Mouse (Mus musculus) neural tube, embryonic 14.5 days (tissue): ENCODE results near the gene St3gal3. TPM values are rescaled to one million over a fixed set of nuclear protein-coding genes. Genes with fewer than 3 reads are reported as not detected.
A peak's percentile ranks its signal among the peaks of the same experiment; 100 is the strongest.

ENCODE experiments used
- ATAC-seq: fragments of 200-750 bp; cut with Nextera tagmentation; 2 replicates; pipeline ENCODE4 v1.8.0; 2017; ENCODE audit warnings: low read depth, mild to moderate bottlenecking, moderate TSS enrichment, moderate library complexity
- H3K27ac ChIP-seq: fragments of 300-500 bp; sonication (generic); 2 replicates; pipeline ENCODE4 v1.5.1; 2014; ENCODE audit warnings: low read depth, mild to moderate bottlenecking, control low read depth, low read length, moderate library complexity, mixed read lengths
- H3K27me3 ChIP-seq: fragments of 300-500 bp; sonication (generic); 2 replicates; pipeline ENCODE4 v1.6.1; 2014; ENCODE audit warnings: low read length; ENCODE audit not compliant: control insufficient read depth, insufficient read depth
- H3K36me3 ChIP-seq: fragments of 300-500 bp; sonication (generic); 2 replicates; pipeline ENCODE4 v1.6.1; 2014; ENCODE audit warnings: low read length, mixed read lengths; ENCODE audit not compliant: control insufficient read depth, insufficient read depth
- H3K4me1 ChIP-seq: fragments of 300-500 bp; sonication (generic); 2 replicates; pipeline ENCODE4 v1.6.1; 2014; ENCODE audit warnings: low read length; ENCODE audit not compliant: control insufficient read depth, insufficient read depth
- H3K4me2 ChIP-seq: fragments of 300-500 bp; sonication (generic); 2 replicates; pipeline ENCODE4 v1.6.1; 2014; ENCODE audit warnings: mild to moderate bottlenecking, low read depth, low read length, control low read depth
- H3K4me3 ChIP-seq: fragments of 300-500 bp; sonication (generic); 2 replicates; pipeline ENCODE4 v1.5.1; 2014; ENCODE audit warnings: low read depth, low read length, control low read depth, mixed read lengths
- H3K9ac ChIP-seq: fragments of 300-500 bp; sonication (generic); replicated peaks from 2 replicates; pipeline ENCODE4 v1.6.1; 2014; ENCODE audit warnings: low read depth, mild to moderate bottlenecking, control low read depth, low read length, mixed read lengths
- H3K9me3 ChIP-seq: fragments of 300-500 bp; sonication (generic); 2 replicates; pipeline ENCODE4 v1.6.1; 2016; ENCODE audit warnings: low read length; ENCODE audit not compliant: control insufficient read depth
- WGBS: fragments of 180-500 bp; shearing (Covaris S2); extraction: QIAGEN DNeasy Blood & Tissue Kit; methylation state at CpG from one replicate; pipeline ENCODE4 v1.1.7; 2014; 5-methylcytosine and 5-hydroxymethylcytosine counted together
- polyA plus RNA-seq: library from polyadenylated mRNA; unstranded; fragments of >200 nt; fragmentation: Nextera tagmentation; extraction: Ambion mirVana; gene quantifications from 2 replicates; pipeline ENCODE4 v1.2.1, GENCODE M21; 2014

The St3gal3 gene
- polyA plus RNA-seq, 1 experiment from 2014 or later: 10.6 TPM

DNA sequence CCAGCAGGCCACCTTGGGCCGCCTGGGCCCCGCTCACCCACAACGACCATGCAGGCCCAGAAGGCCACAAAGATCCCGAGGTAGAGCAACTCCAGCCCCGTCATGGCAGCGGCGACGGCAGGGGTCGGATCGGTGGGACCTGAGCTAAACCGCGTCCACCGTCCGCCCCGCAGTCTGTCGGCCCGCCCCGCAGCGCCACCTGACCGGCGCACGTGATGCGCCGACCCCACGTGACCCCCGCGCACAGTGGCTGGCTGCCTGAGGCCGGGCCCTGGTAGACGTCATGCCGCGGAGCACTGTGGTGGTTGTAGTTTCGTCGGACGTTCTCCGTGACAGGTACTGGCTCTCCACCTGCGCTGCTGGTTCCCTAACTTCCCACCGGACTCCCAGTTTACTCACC is 247.6 kb downstream of the St3gal3 start, which contains the start of gene Atp6v0b:
Gene Atp6v0b (minus strand): TSS at position 201 of the 400 bp plus-strand sequence.
- Histone ChIP-seq H3K27ac (0 out of 2 replicates have a peak within 1 kb of the TSS, but pooled peaks have one; percentile 44), H3K4me2 (peak within 1 kb of the TSS; percentile 90), H3K27me3 (no peaks in the 10 kb centered on the region), H3K9me3 (no peaks in the 10 kb centered on the region), H3K4me3 (peak within 1 kb of the TSS; percentile 95), H3K9ac (peak within 1 kb of the TSS; percentile 87), H3K36me3 (peaks cover 21% of the 10 kb centered on the region), H3K4me1 (peaks cover 30% of the 10 kb centered on the region)
- ATAC-seq: peak; percentile 86
- under 1% methylated on average over 32 of the region's 37 CpGs for WGBS

DNA sequence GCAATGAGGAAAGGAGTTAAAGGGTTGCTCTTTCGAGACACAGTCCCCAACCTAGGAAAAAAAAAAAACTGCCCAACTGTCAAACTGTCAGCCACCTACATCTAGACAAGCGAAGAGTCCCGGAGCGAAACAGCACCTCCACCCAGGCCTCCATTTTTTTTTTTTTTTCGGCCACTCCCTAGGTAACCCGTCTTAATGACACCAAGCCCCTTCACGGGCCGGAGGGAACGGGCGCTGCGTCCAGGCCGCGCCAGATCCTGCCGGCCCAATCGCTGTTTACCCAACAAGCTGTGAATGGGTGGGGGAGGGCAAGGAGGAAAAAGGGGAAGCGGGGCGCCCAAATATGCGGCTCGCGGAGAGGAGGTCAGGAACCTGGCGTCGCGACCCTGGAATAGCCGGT is 248.1 kb downstream of the St3gal3 start:
- 0 out of 2 replicates have a peak overlapping the region, but pooled peaks have one; percentile 44 for H3K27ac ChIP-seq
- peak overlapping the region; percentile 87 for H3K9ac ChIP-seq
- peak overlapping the region; percentile 95 for H3K4me3 ChIP-seq
- H3K4me2 ChIP-seq: peak overlapping the region; percentile 90
- 3% methylated on average over 24 of the region's 24 CpGs for WGBS
- H3K36me3 ChIP-seq: peaks cover 21% of the 10 kb centered on the region
- no peaks in the 10 kb centered on the region for H3K9me3 ChIP-seq
- ATAC-seq: peak; percentile 1; the same call in 1 of the 2 replicates
- H3K27me3 ChIP-seq: no peaks in the 10 kb centered on the region
- peaks cover 29% of the 10 kb centered on the region for H3K4me1 ChIP-seq

DNA sequence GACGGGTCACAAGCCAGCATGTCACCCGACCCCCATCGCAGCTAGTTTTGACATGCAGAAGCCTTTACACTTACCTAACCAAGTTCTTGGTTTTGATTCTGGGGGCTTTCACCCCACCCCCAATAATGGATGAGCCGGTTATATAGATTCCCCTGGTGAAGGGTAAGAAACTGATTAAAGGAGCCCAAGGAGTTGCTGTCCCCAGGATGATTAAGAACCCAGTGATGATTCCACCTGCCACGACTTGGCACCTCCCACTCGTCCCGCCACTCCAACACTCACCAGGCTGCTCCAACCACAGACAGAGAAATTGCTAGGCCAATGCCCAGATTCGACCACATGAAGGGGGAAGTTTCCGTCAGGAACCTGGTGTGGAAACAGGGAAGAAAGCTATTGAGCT is 248.7 kb downstream of the St3gal3 start:
- ATAC-seq: no peak
- Histone ChIP-seq H3K27me3 (no peaks in the 10 kb centered on the region), H3K27ac (no peak overlapping the region), H3K9ac (no peak overlapping the region; the same call in 1 of the 2 replicates), H3K4me3 (peak overlapping the region; percentile 95), H3K4me2 (peak overlapping the region; percentile 90), H3K36me3 (peaks cover 21% of the 10 kb centered on the region), H3K4me1 (peaks cover 25% of the 10 kb centered on the region), H3K9me3 (no peaks in the 10 kb centered on the region)
- 83% methylated on average over 9 of the region's 9 CpGs for WGBS

DNA sequence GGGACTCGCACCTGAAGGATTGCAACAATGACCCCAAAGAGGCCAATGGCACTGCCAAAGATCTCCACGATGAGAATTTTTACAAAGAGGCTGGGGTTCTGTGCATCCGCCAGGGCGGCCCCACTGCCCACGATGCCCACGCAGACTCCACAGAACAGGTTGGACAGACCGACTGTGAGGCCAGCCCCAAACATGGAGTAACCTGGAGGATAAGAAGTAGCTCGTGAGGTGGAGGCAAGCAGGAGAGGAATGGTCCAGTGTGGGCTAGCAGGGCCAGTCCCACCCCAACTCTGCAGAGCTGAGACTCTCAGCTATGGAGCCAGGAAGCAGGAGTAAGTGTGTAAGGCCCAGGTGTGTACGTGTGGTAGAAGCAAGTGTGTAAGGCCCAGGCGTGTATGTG is 249.6 kb downstream of the St3gal3 start:
- H3K4me1 ChIP-seq: peaks cover 30% of the 10 kb centered on the region
- H3K9ac ChIP-seq: no peak overlapping the region
- no peak overlapping the region for H3K4me3 ChIP-seq
- H3K36me3 ChIP-seq: peaks cover 21% of the 10 kb centered on the region
- H3K27me3 ChIP-seq: no peaks in the 10 kb centered on the region
- H3K4me2 ChIP-seq: no peak overlapping the region
- H3K27ac ChIP-seq: no peak overlapping the region
- WGBS: 98% methylated on average over 10 of the region's 10 CpGs
- ATAC-seq: no peak
- no peaks in the 10 kb centered on the region for H3K9me3 ChIP-seq

DNA sequence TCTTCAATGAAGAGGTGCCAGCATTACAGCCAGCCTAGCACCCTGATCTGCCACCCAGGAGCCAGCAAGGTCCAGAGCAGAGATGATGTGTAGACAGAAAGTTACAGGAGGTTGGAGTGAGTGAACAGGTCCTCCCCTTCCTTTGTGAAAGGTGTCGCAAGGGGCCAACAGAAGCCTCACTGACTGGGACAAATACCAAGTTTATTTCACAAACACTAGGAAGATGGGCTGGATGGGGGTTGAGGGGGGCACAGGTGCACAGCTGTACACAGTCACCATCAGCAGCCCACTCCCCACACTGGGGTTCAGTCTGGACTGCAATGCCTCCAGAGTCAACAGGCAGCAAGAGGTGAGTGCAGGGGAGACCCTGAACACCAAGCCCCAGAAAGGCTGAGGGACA is 250.6 kb downstream of the St3gal3 start:
- 94% methylated on average over 1 of the region's 1 CpGs for WGBS

DNA sequence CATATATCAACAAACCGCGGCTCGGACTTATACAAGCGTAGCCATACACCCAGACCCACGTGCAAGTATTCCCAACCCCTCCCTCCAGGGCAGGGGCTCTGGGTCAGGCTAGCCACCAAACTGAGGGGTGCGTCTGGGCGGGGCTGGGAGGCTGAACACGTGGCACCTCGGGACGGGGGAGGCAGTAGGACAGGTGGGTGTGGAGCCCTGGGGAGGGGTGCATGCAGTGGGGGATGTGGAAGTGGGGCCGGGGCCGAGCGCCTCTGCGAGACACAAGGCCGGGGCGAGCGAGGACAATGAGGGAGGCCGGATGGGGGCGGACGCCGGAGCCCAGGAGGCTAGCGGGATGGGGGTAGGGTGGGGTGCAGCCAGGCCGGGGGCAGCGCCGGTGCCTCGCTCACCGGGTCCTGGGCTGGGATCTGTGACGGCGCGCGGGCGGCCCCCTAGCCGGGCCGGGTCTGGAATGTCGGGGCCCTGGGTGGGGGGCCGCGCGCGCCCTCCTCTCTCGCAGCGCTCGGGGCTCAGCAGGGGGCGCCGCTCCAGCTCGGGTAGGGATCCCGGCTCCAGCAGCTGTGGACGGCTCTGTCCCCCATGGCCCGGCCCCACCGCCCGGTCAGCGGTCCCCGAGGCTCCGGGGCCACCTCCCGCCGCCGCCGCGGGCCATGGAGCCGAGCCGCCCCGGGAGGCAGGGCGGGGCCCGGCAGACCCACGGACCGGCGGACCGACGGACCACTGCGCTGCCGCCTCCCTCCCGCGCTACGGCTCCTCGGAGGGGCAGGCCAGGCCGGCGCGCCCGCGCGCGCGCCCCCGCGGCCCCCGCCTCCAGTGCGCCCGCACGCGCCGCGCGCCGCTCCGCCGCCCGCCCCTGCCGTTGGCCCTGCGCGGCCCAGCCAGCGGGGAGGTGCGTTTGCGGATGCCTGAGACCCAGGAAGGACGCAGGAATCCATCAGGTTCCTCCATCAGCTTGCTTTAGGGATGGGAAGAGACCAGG is 251.7 kb downstream of the St3gal3 start, which contains the start of gene B4galt2:
Gene B4galt2 (minus strand): TSS at position 787 of the 991 bp plus-strand sequence.
- Histone ChIP-seq H3K9ac (peak within 1 kb of the TSS; percentile 93), H3K27me3 (no peaks in the 10 kb centered on the region), H3K4me2 (peak within 1 kb of the TSS; percentile 82), H3K9me3 (no peaks in the 10 kb centered on the region), H3K4me1 (peaks cover 30% of the 10 kb centered on the region), H3K4me3 (peak within 1 kb of the TSS; percentile 78), H3K36me3 (peaks cover 18% of the 10 kb centered on the region), H3K27ac (peak within 1 kb of the TSS; percentile 74)
- ATAC-seq: peak; percentile 54
- 0% methylated on average over 55 of the region's 103 CpGs for WGBS

More for the DNA sequence above, 250.6 kb downstream of the St3gal3 start:
- Histone ChIP-seq H3K9me3 (no peaks in the 10 kb centered on the region), H3K4me3 (peak overlapping the region; percentile 78; the same call in 1 of the 2 replicates), H3K27ac (no peak overlapping the region), H3K4me1 (peaks cover 30% of the 10 kb centered on the region), H3K4me2 (peak overlapping the region; percentile 82), H3K9ac (peak overlapping the region; percentile 93; the same call in 1 of the 2 replicates), H3K27me3 (no peaks in the 10 kb centered on the region), H3K36me3 (peaks cover 18% of the 10 kb centered on the region)
- ATAC-seq: no peak

Other genes with a start within 250 kb of the St3gal3 start
- 578 and 652 TPM in 2 replicates for gene Atp6v0b, start 247.6 kb downstream of the St3gal3 start, polyA plus RNA-seq
- 21.5 and 22.9 TPM in 2 replicates for gene Dph2, start 242.9 kb downstream of the St3gal3 start, polyA plus RNA-seq
- gene Ipo13, start 219.9 kb downstream of the St3gal3 start, polyA plus RNA-seq: 61.7 and 65.7 TPM in 2 replicates
- 0.84 and 1.3 TPM in 2 replicates for gene Artn, start 205.2 kb downstream of the St3gal3 start, polyA plus RNA-seq
- 55.8 and 58.6 TPM in 2 replicates for gene Kdm4a, start 45.1 kb upstream of the St3gal3 start, polyA plus RNA-seq
- 52.4 and 66.7 TPM in 2 replicates for gene Ptprf, start 156.5 kb upstream of the St3gal3 start, polyA plus RNA-seq